Mouse (Mus musculus) Patski (cell line): ENCODE data around the gene Slc11a2. TPM values are rescaled to one million over a fixed set of nuclear protein-coding genes. Genes with fewer than 3 reads are reported as not detected.
"Not testable (repeated sequence)": the region's sequence is repeated elsewhere in the genome, so short reads cannot be mapped to it uniquely, and the experiment has no call there.

ENCODE experiments used
- ATAC-seq: fragments of 100-300 bp; one replicate; pipeline ENCODE4 v1.8.0; 2021
- CTCF ChIA-PET: fragments of 350-600 bp; sonication (Branson Sonifier 250); formaldehyde crosslinking; loops from one replicate; lab custom pipeline; 2022; ENCODE audit warnings: inconsistent platforms; lab: Charles Lee
- POLR2A ChIA-PET: fragments of 350-600 bp; sonication (Branson Sonifier 250); formaldehyde crosslinking; loops from one replicate; lab custom pipeline; 2022; ENCODE audit warnings: antibody characterized with exemption, inconsistent platforms; lab: Charles Lee
- DNase-seq: peaks from one replicate; pipeline ENCODE4 v3.0.0-alpha.2; 2011; ENCODE audit warnings: low read depth, low spot score
- H3K27me3 ChIP-seq: fragments of 371-371 bp; one replicate; pipeline ENCODE4 v1.5.1; 2021
- CTCF ChIP-seq: fragments of 100-300 bp; IDR thresholded peaks from one replicate; pipeline ENCODE4 v1.5.1; 2021
- in situ Hi-C: fragments of 300-500 bp; cut with MboI; formaldehyde crosslinking; loops from 3 replicates; pipeline ENCODE4 v1.11.1; 2018; ENCODE audit warnings: low pct_unique_long_range_greater_than_20kb, mixed read lengths
- polyA plus RNA-seq: library from polyadenylated mRNA; unstranded; gene quantifications from one replicate; pipeline ENCODE4 v1.2.3, GENCODE M21; 2021

Gene Slc11a2
- polyA plus RNA-seq, 1 experiment from 2014 or later, result 78.4 TPM

DNA sequence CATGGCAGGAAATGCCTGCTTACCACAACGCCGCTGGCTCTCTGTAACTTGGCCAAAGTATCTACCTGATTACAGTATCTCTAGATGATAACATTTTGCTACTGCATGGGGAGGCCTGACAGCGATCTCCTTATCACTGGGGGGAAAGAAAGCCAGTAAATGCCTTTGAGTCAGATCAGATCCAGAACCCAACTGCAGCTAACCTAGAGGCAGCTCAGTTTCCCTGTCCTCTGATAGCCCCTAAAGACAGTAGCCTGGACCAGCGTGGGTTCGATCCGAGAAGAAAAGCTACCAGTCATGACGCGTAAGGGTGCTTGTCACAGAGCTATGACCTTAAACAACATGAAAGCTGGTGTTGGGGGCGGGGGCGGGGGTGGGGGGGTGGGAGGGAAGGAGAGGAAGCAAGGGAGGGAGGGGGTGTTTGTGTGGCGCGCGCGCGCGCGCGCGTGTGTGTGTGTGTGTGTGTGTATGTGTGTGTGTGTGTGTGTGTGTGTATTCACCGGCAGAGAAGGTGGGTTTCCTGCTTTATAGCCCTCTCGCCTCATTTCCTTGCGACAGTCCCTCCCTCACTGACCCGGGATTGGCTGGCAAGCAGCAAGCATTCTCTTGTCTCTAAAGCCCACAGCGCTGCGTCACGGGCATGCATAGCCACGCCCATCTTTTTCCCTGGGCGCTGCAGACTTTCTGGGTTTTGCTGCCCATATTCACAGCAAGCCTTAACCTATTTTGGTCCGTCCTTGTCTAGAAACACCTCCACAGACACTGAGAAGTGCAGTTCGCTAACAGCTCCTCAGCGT lies 18.5 kb upstream of the Slc11a2 start:
- DNase-seq, result no peak
- no peaks in the 10 kb centered on the region for H3K27me3 ChIP-seq
- TF ChIP-seq CTCF, result no peak
- ChIA-PET POLR2A (no interaction called here), CTCF (interaction anchor here (1.3 to 3.2 kb wide), 3 partner anchors 14 to 19 kb away, joined by 3 to 8 read pairs (median 4); no protein-coding TSS in a partner anchor)
- in situ Hi-C loops, result loop anchor here (10.0 kb wide), 1 partner anchor 409 kb away; the partner anchor contains the start of gene Dip2b
- no peak for ATAC-seq

DNA sequence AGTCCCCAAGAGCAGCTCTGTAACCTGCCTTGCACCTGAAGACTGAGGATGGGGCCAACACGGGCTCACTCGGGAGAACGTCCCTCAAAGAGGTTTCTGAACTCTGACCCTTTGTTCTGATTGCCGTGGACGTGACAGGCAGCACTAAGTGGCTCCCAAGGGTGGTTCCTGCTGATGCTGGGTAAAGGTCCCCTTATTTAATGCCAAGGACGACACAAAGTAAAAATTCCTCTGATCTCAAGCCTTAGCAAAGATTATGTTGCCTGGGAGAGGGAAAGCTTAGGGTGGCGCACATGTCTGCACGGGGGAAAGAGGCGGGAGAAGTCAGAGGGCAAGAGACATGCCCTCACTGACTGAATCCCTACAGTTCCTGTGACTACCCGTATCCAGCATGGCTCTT lies 11.6 kb upstream of the Slc11a2 start:
- H3K27me3 ChIP-seq, result no peaks in the 10 kb centered on the region
- ATAC-seq, result no peak
- no peak for TF ChIP-seq CTCF
- in situ Hi-C loops, result no loop called here
- ChIA-PET CTCF (interaction anchor here (0.7 to 0.9 kb wide), 2 partner anchors 15 to 275 kb away, joined by 3 to 4 read pairs; partner anchors contain the start of gene Gm5475), POLR2A (no interaction called here)
- DNase-seq, result no peak

DNA sequence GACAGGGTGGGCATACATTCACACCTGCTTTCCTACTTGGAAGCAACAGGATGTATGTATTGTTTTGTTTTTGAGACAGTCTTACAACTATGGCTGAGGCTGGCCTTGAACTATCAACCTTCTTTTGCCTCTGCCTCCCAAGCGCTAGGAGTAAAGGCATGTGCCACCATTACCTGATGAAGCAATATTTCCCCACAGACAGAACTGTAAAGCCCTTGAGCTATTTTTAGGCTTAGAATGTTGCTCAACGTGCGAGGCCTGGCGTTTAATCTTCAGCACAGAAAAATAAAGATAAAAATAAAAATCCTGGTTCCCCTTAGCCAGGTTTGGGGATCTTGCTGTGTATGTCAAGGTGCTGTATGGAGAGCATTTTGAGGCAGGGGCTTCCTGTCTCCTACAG lies 11.2 kb upstream of the Slc11a2 start:
- DNase-seq (no peak), ATAC-seq (no peak)
- POLR2A ChIA-PET, result no interaction called here
- in situ Hi-C loops, result no loop called here
- no peaks in the 10 kb centered on the region for H3K27me3 ChIP-seq
- CTCF ChIA-PET, result interaction anchor here (0.7 kb wide), 1 partner anchor 275 kb away, joined by 3 read pairs; no protein-coding TSS in a partner anchor
- TF ChIP-seq CTCF, result no peak

DNA sequence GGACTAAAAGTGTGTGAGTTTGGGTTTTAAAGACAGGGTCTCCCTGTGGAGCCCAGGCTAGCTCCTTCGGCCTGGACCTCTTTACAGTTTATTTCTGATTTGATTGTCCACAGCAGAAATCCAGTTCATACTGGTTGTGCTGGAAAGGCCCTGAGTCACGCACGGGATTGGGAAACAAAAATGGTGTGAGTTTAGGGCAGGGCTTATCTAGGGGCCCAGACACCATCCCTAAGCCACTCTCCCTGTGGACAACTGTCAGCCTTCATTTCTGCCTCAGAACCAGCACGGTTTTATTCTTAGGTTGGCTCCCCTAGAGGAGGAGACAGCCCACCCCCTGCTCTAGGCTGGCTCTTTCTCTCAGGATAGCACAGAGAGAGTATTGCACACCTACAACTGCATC lies 8.4 kb upstream of the Slc11a2 start:
- ChIA-PET CTCF (interaction anchor here (1.4 kb wide), 1 partner anchor 18 kb away, joined by 3 read pairs; no protein-coding TSS in a partner anchor), POLR2A (interaction anchor here (1.5 kb wide), 1 partner anchor 10 kb away, joined by 4 read pairs; no protein-coding TSS in a partner anchor)
- no peaks in the 10 kb centered on the region for H3K27me3 ChIP-seq
- in situ Hi-C loops, result no loop called here
- no peak for TF ChIP-seq CTCF
- ATAC-seq (no peak), DNase-seq (no peak)

GRCm38 (mm10) chr15:100429959-100430565 lies 5.2 kb upstream of the Slc11a2 start:
- POLR2A ChIA-PET, result no interaction called here
- no peak for DNase-seq
- no peak for ATAC-seq
- H3K27me3 ChIP-seq, result no peaks in the 10 kb centered on the region
- TF ChIP-seq CTCF, result no peak
- in situ Hi-C loops, result no loop called here
- CTCF ChIA-PET, result interaction anchor here (1.1 kb wide), 1 partner anchor 27 kb away, joined by 4 read pairs; no protein-coding TSS in a partner anchor

DNA sequence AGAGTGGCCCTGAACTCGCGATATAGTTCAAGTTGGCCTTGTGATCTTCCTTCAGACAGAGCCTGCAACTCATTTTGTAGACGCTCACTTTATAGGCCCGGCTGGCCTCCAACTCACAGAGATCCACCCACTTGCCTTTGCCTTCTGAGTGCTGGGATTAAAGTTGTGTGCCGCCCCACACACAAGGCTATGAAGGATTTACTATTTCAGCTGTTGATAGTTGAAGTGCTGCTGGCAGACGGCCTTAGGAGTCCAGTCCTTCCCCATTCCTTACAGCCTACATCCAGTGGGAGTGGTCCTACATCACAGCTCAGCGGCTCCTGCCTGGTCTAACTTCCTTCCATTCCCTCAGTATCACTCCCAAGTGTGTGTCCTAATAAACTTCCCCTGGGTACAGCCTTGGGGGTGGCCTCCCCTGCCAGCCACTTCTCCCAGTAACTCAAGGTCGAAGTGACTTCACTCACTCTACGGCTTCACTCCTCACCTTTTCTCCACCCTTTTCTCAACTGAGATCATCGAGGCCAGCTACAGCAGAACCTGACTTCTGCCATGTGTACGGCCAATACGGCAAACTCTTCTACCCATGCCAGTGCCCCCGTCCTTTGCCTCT lies 3.5 kb upstream of the Slc11a2 start:
- TF ChIP-seq CTCF, result no peak
- ChIA-PET CTCF (interaction anchor here (0.8 kb wide), 1 partner anchor 28 kb away, joined by 3 read pairs; no protein-coding TSS in a partner anchor), POLR2A (no interaction called here)
- DNase-seq (no peak), ATAC-seq (no peak)
- H3K27me3 ChIP-seq, result no peaks in the 10 kb centered on the region
- in situ Hi-C loops, result no loop called here

GRCm38 (mm10) chr15:100423916-100424315 lies 956 bp downstream of the Slc11a2 start:
- in situ Hi-C loops, result no loop called here
- TF ChIP-seq CTCF, result no peak
- ChIA-PET POLR2A (interaction anchor here (0.6 to 1.1 kb wide), 3 partner anchors 33 to 450 kb away, joined by 3 to 5 read pairs (median 3); no protein-coding TSS in a partner anchor), CTCF (interaction anchor here (1.1 to 1.4 kb wide), 2 partner anchors 20 to 21 kb away, joined by 3 read pairs; no protein-coding TSS in a partner anchor)
- H3K27me3 ChIP-seq, result no peaks in the 10 kb centered on the region
- DNase-seq (no peak), ATAC-seq (no peak)

DNA sequence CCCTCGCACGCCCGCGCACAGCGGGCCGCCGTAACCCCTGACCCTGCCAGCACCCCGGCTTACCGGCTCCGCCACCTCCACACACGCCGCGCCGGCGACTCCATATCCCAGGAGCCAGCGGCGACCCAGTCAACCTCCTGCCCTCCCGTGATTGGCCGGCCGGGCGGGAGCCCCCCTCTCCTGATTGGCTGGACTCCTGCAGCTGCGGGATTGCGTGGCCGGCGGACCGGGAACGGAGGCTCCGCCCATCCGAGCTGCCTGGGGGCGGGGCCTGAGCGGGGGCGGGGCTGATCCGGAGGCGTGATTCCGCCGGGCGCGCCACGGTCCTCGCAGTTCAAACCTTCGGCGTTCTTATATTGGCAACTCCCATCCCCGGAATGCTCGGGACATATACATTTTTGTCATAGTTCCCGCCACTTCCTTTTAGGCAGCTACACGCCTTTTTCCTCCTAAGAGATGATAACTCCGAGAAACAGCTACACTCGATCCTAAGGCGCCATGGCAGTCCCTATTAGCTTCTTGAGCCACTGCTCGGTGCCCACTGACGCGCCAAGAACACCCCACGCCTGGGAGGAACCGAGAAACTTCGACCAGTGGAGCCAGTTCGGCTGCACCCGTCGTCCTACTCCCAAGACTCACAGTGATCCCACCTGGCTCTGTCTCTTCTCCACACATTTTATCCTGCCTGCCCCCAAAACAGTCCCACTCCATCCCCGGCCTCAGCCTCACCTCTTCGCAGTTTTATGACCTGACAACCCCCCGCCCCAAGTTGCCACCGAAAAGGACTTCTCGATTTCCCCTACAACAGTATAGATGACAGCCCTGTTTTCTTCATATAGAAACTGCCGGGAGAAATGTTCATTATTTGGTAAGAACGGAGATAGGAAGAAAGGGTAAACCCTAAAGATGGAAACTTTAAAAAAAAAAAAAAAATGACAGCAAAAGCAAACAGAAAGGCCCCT lies 1.7 kb downstream of the Slc11a2 start:
- in situ Hi-C loops, result no loop called here
- TF ChIP-seq CTCF, result no peak
- ChIA-PET POLR2A (interaction anchor here (0.6 to 1.1 kb wide), 4 partner anchors 9 to 450 kb away, joined by 3 to 5 read pairs (median 4); no protein-coding TSS in a partner anchor), CTCF (interaction anchor here (1.4 to 1.8 kb wide), 2 partner anchors 14 to 20 kb away, joined by 3 to 4 read pairs; no protein-coding TSS in a partner anchor)
- no peak for DNase-seq
- ATAC-seq, result peak; percentile 88
- no peaks in the 10 kb centered on the region for H3K27me3 ChIP-seq

GRCm38 (mm10) chr15:100422476-100422875 lies 2.4 kb downstream of the Slc11a2 start:
- ChIA-PET POLR2A (no interaction called here), CTCF (interaction anchor here (1.4 to 1.8 kb wide), 2 partner anchors 14 to 35 kb away, joined by 3 to 4 read pairs; no protein-coding TSS in a partner anchor)
- ATAC-seq, result peak; percentile 13
- no peak for DNase-seq
- no peak for TF ChIP-seq CTCF
- H3K27me3 ChIP-seq, result no peaks in the 10 kb centered on the region
- in situ Hi-C loops, result no loop called here

DNA sequence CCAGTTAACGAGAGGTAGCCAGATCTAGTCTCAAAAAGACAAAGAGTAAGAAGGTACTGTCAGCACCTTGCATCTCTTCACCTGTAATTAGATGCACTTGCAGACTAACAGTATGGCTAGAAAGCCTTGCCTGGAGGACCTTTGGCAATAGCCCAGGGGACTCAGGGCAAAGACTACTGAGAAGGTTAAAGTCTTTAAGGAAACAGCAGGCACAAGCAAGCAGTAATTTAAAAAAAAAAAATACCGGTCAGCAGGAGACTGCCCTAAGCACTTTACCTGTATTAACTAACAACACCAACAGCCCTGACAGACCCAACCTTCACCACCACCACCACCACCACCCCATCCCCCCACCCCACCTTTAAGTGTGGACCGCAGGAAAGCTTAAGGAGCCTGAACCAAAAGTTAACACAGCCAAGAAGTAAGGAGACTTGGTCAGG lies 3.1 kb downstream of the Slc11a2 start, which contains the start of gene Gm5475:
Gene Gm5475 (plus strand): TSS at position 390 of the 440 bp plus-strand sequence.
- DNase-seq, POLR2A ChIA-PET, ATAC-seq, in situ Hi-C loops, H3K27me3 ChIP-seq: not testable (repeated sequence)
- CTCF ChIA-PET, result interaction anchor here (0.7 to 1.8 kb wide), 6 partner anchors 10 to 101 kb away, joined by 3 to 4 read pairs (median 3); no protein-coding TSS in a partner anchor
